Mouse (Mus musculus) hematopoietic multipotent progenitor cell, adult 10-12 weeks (in vitro differentiated cells): Measurements from ENCODE around the gene E330017A01Rik. TPM values are rescaled to one million over a fixed set of nuclear protein-coding genes. Genes with fewer than 3 reads are reported as not detected.

Experiments used
- polyA plus RNA-seq: library from polyadenylated mRNA; stranded (reverse); fragments of >175 nt; gene quantifications from 2 replicates; pipeline ENCODE4 v1.2.3, GENCODE M21; 2012; ENCODE audit warnings: low replicate concordance

Gene E330017A01Rik
- polyA plus RNA-seq = not detected in 2 replicates

GRCm38 (mm10) chr16:58638689-58639175 lies at the start of gene E330017A01Rik:
Gene E330017A01Rik (minus strand): TSS chr16:58638739.

GRCm38 (mm10) chr16:58669917-58670630 lies 31.5 kb upstream of the E330017A01Rik start, which contains the start of gene Cpox:
Gene Cpox (plus strand): TSS chr16:58670292.

GRCm38 (mm10) chr16:58616878-58617277 lies 21.7 kb downstream of the E330017A01Rik start, which contains the start of gene Gm813:
Gene Gm813 (minus strand): TSS chr16:58616978.

Other genes with a start within 250 kb of the E330017A01Rik start
- gene Dcbld2, start 230.3 kb downstream of the E330017A01Rik start, polyA plus RNA-seq = 0.59 and 0.72 TPM in 2 replicates
- 57.2 and 67.0 TPM in 2 replicates for gene St3gal6, start 114.5 kb downstream of the E330017A01Rik start, polyA plus RNA-seq
- not detected in 2 replicates for gene Gm813, start 21.8 kb downstream of the E330017A01Rik start, polyA plus RNA-seq
- gene Cpox, start 31.6 kb upstream of the E330017A01Rik start, polyA plus RNA-seq = 7.4 and 15.5 TPM in 2 replicates
- gene Gpr15, start 80.3 kb upstream of the E330017A01Rik start, polyA plus RNA-seq = 0.18 and 0.24 TPM in 2 replicates
- 2.6 and 3.2 TPM in 2 replicates for gene Cldnd1, start 89.2 kb upstream of the E330017A01Rik start, polyA plus RNA-seq
- not detected in 2 replicates for gene Olfr172, start 124.4 kb upstream of the E330017A01Rik start, polyA plus RNA-seq
- gene Olfr173, start 161.5 kb upstream of the E330017A01Rik start, polyA plus RNA-seq = not detected in 2 replicates
- not detected in 2 replicates for gene Olfr175-ps1, start 188.0 kb upstream of the E330017A01Rik start, polyA plus RNA-seq
- gene Olfr177, start 236.0 kb upstream of the E330017A01Rik start, polyA plus RNA-seq = not detected in 2 replicates